Mouse (Mus musculus): ENCODE results near the gene Arid5b.

The Arid5b gene

GRCm38 (mm10) chr10:68238707-68239425 lies 39.7 kb downstream of the Arid5b start:
- CTCF ChIA-PET: interaction anchor here (1.5 kb wide), 1 partner anchor 10 kb away, joined by 9 read pairs; no protein-coding TSS in a partner anchor

DNA sequence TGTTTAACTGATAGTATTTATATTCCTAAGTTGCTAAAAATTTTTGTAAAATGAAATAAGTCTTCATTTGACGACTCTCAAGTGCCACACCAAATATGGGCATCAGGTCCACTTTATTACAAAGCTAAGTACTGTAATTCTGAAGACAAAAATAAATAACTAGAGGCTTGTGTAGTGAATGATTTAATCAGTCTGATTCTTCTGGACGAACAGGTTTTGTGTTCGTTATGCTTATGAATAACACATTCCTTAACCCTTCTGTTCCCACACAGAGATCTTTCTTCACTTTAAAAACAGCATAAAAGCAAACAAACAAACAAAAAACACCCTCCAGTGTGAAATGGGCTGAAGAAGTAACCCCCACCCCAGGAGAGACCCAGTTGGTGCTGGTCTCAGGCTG lies 40.4 kb downstream of the Arid5b start:
- CTCF ChIA-PET: interaction anchor here (0.5 to 1.5 kb wide), 3 partner anchors 11 to 23 kb away, joined by 4 to 9 read pairs (median 4); no protein-coding TSS in a partner anchor

- CTCF ChIA-PET: interaction anchor here (0.6 kb wide), 1 partner anchor 37 kb away, joined by 4 read pairs; no protein-coding TSS in a partner anchor
These were observed 41.5 kb downstream of the Arid5b start for GRCm38 (mm10) chr10:68236956-68237455.

- CTCF ChIA-PET: interaction anchor here (0.5 to 0.6 kb wide), 2 partner anchors 17 to 18 kb away, joined by 4 read pairs; no protein-coding TSS in a partner anchor
These were observed 47.0 kb downstream of the Arid5b start for GRCm38 (mm10) chr10:68231385-68232182.

DNA sequence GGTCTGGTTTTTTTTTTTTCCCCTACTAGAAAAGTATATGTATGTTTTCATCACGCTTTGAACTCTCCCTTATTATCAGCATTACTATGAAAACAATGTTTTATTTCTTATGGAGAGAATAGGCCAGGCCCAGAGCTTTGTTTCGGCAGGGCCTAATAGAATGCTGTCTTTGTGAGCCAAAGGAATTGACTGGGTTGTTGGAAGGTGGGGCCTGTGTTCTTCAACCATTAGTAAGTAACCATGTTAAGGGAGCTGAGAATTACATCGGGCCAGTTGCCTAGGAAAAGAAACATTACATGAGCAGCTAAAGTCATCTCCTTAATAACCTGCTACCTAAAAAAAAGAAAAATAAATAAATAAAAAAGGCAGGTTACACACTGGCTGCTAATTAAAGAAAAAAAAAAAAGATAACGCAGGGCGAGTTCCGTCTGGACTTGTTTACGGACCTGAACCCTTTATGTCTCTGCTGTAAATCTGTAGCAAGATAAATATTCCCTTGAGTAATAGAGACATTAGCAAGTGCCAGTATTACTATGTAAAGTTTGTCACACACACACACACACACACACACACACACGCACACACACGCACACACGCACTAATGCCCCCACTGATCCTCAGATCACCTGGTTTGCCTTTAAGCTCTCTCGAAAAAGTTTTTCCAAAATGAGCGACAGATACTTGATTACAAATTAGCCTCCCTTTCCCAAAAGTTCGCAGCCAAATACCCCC lies 47.7 kb downstream of the Arid5b start:
- CTCF ChIA-PET: interaction anchor here (0.6 to 0.7 kb wide), 2 partner anchors 18 to 133 kb away, joined by 4 to 5 read pairs; no protein-coding TSS in a partner anchor

DNA sequence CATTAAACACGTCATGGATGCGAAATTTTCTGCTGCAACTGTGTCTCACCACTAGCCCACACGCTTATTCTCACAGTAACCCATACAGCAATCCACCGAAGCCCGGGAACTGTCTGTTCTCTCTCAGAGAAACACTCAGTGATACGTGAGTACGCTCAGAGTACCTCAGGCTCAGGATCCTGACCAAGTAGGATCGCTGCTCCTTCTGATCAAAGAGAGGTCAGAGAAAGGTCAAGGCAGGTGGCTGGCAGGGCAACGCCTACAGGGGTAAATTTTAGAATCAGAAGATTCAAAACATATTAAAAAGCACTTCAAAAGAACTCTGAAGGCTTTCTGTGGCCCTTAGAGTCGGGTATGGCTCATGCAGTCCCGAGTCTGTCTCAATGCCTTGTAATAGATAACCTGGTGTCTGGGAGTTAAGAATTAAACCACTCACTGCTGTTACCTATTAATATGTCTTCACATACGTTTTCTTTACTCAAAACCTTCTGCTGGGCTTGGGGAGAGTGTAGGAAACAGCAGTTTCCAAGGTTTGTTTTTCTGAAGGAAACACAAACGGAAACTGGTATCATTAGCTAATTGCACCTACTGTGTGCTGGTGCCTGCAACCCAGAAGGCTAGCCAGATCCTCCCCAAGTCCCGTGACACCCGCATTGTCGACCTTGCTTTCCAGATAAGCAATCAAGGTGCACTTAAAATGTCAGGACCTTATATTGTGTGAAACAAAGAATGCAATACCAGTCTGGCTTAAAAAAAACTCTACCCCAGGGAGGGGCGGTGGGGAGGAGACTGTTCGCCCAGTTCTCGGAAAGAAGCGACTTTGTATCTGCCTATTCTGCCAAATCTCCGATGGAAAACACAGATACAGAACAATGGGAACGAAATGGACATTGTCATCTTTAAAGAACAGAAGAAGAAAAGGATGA lies 48.6 kb downstream of the Arid5b start:
- CTCF ChIA-PET: no interaction called here

GRCm38 (mm10) chr10:68222676-68223075 lies 55.9 kb downstream of the Arid5b start:
- CTCF ChIA-PET: no interaction called here

GRCm38 (mm10) chr10:68222012-68222411 lies 56.5 kb downstream of the Arid5b start:
- CTCF ChIA-PET: no interaction called here

DNA sequence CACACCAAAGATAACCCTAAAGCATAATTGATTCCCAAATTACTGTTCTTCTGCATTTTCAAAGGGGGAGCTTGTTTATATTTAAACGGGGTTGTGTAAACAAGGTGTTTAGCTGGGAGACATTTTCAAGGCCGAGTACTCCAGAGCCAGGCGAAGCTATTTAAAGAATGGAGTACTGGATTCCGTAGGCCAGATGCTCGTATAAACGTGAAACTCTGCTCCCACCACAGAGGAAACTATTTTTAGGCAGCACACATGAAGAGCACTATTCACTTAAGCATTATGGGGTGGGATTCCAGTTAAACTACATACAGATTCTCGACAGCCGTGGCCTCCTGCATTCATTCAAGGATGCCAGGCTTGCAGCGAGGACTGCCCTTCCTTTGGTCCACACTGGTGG lies 59.2 kb downstream of the Arid5b start:
- CTCF ChIA-PET: no interaction called here

- CTCF ChIA-PET: no interaction called here
These were observed 59.9 kb downstream of the Arid5b start for GRCm38 (mm10) chr10:68218678-68219077.

GRCm38 (mm10) chr10:68214809-68215468 lies 63.6 kb downstream of the Arid5b start:
- CTCF ChIA-PET: interaction anchor here (1.0 kb wide), 1 partner anchor 23 kb away, joined by 4 read pairs; no protein-coding TSS in a partner anchor

- CTCF ChIA-PET: interaction anchor here (0.7 kb wide), 2 partner anchors 14 to 59 kb away, joined by 5 to 11 read pairs; no protein-coding TSS in a partner anchor
These were observed 66.3 kb downstream of the Arid5b start for GRCm38 (mm10) chr10:68212061-68212915.

DNA sequence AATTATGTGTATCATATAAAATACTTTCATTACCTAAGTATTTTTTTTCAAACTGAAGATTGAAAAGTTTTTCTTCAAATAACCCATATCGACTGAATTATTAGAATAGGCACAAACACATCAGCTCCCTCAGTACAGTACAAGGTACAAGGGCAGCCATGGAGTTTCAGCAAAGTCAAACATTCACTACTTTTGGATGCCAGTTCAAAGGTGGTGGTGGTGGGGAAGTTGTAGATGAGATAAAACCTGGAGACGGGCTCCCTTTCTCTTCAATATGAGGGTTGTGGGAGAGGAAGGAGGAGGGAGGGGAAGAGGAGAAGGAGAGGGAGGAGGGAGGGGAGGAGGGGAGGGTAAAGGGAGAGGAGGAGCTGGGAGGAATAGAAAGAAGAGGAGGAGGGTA lies 67.0 kb downstream of the Arid5b start:
- CTCF ChIA-PET: no interaction called here

DNA sequence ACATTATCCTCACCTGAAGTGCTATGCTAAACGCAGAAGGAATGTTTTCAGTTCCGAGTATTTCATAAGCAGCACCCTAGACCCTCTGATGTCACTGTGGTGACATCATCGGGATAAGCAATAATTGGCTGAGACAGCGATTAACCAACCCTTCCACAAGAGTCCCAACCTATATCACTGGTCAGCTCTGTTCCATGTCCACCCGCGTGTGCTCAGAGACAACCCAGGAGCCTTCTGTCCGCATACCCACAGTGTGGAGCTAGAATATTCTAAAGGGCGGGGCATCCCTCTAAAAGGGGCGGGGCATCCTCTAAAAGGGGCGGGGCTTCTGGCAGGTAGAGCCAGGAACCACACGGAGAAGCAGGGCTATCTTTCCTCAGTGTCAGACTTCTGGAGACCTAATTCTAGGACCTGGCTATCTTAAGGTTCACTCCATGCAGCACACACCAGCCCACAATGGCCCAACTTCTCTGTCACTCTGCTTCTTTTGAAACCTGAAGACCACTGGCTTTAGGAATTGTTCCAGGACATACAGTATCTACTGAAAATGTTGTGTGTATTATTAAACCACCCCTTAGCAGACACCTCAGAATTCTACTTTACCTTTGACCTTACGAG lies 68.4 kb downstream of the Arid5b start:
- CTCF ChIA-PET: interaction anchor here (0.6 kb wide), 1 partner anchor 1198 kb away, joined by 4 read pairs; no protein-coding TSS in a partner anchor

- CTCF ChIA-PET: interaction anchor here (0.6 to 0.7 kb wide), 2 partner anchors 40 to 42 kb away, joined by 3 to 4 read pairs; no protein-coding TSS in a partner anchor
These were observed 69.9 kb downstream of the Arid5b start for GRCm38 (mm10) chr10:68208670-68209065.

DNA sequence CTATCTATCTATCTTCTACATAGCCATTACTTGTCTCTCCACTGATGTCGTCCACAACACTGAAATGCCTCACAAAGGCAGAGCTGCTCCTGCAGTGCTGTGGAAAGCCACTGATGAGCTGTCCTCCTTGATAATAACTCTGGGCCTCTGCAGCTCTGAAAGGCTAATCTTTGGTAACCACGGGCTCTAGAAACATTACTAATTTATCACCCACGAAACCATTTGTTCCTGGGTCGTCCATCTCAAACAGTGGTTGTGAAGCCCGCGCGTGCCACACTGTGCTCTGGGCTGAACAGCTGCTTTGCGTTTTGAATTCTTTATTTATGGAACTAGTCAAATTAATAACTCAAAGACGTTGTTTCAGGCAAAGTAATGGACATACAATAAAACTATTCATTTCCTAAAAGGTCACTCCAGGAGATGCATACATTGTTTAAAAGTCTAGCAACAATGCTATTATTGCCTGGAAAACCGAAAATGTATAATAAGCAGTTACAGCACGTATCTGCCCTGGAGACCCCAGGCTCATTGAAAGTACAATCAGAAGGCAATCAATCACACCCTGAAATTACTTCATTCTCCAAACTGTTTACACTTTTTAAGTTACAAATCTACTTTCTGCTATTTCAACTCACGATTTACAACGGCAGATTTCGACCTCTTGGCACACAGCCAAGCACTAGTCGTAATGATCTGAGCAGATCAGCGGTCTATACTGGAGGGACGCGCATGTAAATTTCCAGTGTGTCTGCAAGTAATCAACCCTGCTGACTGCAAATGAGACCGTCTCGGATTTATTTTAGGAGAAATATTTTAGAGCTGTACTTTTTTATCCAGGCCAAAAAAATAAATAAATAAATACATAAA lies 70.5 kb downstream of the Arid5b start:
- CTCF ChIA-PET: interaction anchor here (0.5 to 0.7 kb wide), 2 partner anchors 41 to 114 kb away, joined by 3 read pairs; no protein-coding TSS in a partner anchor

GRCm38 (mm10) chr10:68204391-68204790 lies 74.1 kb downstream of the Arid5b start:
- CTCF ChIA-PET: interaction anchor here (0.6 kb wide), 1 partner anchor 74 kb away, joined by 3 read pairs; no protein-coding TSS in a partner anchor

Data from spleen, embryonic (tissue).